Mouse (Mus musculus): ENCODE measurements around the gene Ubash3b. TPM values are rescaled to one million over a fixed set of nuclear protein-coding genes. Genes with fewer than 3 reads are reported as not detected.
A peak's percentile ranks its signal among the peaks of the same experiment; 100 is the strongest.

Gene Ubash3b
- polyA plus RNA-seq, 1 experiment = 11.6 TPM

DNA sequence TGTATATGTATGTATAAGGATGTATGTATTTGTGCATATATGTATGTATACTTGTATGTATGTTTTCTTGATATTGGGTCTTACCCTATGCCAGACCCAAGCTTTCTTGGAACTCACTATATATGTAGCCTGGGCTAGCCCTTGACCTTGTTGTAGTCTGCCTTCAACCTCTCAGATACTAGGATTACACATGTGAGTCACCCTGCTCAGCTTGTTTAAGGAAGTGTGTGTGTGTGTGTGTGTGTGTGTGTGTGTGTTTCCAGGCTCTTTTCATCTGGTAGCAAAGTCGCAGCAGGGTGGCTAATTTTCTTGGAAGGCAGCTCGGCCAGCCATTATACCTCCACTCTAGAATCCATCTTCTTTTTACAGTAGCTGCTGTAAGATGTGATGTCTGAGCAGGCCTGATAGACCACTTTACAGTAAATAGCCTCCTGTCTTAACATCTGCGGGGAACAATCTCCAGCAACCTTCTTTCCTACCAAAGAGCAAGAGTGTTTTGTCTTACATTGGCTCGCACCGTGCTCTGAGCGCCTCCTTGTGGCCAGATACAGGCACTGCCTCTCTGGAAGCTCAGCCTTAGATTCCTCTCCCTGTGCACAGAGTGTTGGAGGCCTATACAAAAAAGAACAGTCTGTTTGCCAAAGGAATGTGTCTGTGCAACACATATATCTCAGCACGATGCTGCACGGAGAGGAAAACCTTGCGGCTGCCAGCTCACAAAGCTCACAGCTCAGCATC, 29.4 kb upstream of the Ubash3b start:
- H3K4me3 ChIP-seq (ENCODE audit: insufficient read depth, low read length) = no peak overlapping the region
- no peak overlapping the region for H3K27ac ChIP-seq (ENCODE audit: insufficient read depth, low read length)
- H3K4me1 ChIP-seq (ENCODE audit: control insufficient read depth, insufficient read depth, low read length) = peaks cover 2% of the 10 kb centered on the region
- TF ChIP-seq POLR2A (IDR thresholded peaks at IDR 0.05; ENCODE audit: extremely low read depth, insufficient read depth, low read length) = no peak
- peak; percentile 97 for TF ChIP-seq CTCF (IDR thresholded peaks at IDR 0.05; ENCODE audit: extremely low read depth, insufficient read depth, low read length)

DNA sequence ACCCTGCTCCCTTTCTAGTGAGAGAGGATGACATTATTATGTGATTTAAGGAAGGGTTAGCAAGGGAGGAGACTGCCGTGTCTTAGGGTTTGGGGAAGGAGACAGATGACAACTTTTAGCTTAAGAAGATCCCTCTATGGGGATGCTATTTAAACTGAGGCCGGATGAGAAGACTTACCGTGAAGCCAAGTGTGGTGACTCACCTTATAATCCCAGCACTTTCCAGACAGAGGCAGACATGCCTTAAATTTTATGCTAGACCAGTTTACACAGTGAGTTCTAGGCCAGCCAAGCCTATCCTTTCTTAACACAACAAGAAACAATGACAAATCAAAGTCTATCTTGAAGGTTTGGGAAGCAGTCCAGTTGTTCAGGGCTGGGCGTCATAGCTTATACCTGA, 26.4 kb upstream of the Ubash3b start:
- H3K4me1 ChIP-seq (ENCODE audit: control insufficient read depth, insufficient read depth, low read length) = peaks cover 2% of the 10 kb centered on the region
- H3K4me3 ChIP-seq (ENCODE audit: insufficient read depth, low read length) = no peak overlapping the region
- TF ChIP-seq POLR2A (IDR thresholded peaks at IDR 0.05; ENCODE audit: extremely low read depth, insufficient read depth, low read length) (no peak), CTCF (IDR thresholded peaks at IDR 0.05; ENCODE audit: extremely low read depth, insufficient read depth, low read length) (no peak)
- no peak overlapping the region for H3K27ac ChIP-seq (ENCODE audit: insufficient read depth, low read length)

DNA sequence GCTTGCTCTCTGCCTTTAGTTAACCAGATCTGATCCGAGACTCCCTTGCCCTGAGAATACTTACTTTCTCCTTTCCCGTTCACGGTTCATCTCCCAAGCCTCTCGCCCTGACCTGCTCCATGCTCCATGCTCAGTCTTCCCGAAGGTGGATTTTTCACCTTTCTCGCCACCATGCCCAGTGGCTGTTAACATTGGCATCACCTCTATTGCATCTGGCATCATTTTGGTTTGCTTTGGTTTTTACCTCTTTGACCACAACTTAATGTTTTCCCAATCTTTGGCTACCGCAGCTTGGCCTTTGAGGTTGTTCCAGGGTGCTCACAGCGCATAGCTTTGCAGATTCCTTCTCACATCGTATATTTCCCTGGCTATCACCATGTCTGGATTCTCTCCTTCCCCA, 26.0 kb upstream of the Ubash3b start:
- Histone ChIP-seq H3K4me3 (ENCODE audit: insufficient read depth, low read length) (no peak overlapping the region), H3K4me1 (ENCODE audit: control insufficient read depth, insufficient read depth, low read length) (peaks cover 2% of the 10 kb centered on the region), H3K27ac (ENCODE audit: insufficient read depth, low read length) (no peak overlapping the region)
- no peak for TF ChIP-seq CTCF (IDR thresholded peaks at IDR 0.05; ENCODE audit: extremely low read depth, insufficient read depth, low read length)
- no peak for TF ChIP-seq POLR2A (IDR thresholded peaks at IDR 0.05; ENCODE audit: extremely low read depth, insufficient read depth, low read length)

DNA sequence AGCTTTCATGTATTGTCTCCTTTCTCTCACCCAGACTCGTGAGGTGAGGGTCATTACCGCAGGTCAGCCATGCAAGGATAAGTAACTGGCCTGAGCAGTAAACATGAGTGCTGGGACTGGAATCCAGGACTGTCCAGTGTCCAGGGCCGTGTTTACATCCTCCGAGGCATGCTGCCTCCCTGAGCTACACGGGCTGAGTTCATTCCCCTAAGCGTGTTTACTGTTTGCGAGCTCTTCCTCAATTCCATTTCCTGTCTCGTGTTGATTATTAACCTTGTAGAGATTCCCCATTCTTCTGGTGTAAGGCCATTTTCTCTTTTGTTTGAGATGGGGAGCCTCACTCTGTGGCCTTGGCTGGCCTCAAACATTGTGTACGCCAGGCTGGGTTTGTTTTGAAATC, 23.8 kb upstream of the Ubash3b start:
- no peak for TF ChIP-seq CTCF (IDR thresholded peaks at IDR 0.05; ENCODE audit: extremely low read depth, insufficient read depth, low read length)
- no peak for TF ChIP-seq POLR2A (IDR thresholded peaks at IDR 0.05; ENCODE audit: extremely low read depth, insufficient read depth, low read length)
- Histone ChIP-seq H3K4me3 (ENCODE audit: insufficient read depth, low read length) (no peak overlapping the region), H3K4me1 (ENCODE audit: control insufficient read depth, insufficient read depth, low read length) (no peaks in the 10 kb centered on the region), H3K27ac (ENCODE audit: insufficient read depth, low read length) (no peak overlapping the region)

DNA sequence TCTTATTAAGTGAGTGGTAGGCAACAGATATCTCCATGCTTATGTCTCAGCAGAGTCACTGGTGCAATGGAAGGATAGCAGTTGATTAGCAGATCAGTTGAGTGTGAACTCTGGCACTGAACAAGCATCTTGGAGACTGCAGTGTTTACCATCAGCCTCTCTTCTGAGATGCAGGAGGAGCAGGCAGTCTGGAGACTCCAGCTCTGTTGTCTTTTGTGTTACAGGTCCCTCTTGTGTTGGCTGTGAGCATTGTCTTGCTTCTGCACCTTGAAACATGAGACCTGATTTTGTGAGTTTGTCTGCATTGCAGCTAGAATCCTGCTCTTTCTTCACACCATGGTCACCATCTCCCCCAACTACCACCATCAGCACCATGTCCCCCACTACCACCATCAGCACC, 21.1 kb upstream of the Ubash3b start:
- no peak overlapping the region for H3K4me3 ChIP-seq (ENCODE audit: insufficient read depth, low read length)
- no peaks in the 10 kb centered on the region for H3K4me1 ChIP-seq (ENCODE audit: control insufficient read depth, insufficient read depth, low read length)
- no peak for TF ChIP-seq POLR2A (IDR thresholded peaks at IDR 0.05; ENCODE audit: extremely low read depth, insufficient read depth, low read length)
- TF ChIP-seq CTCF (IDR thresholded peaks at IDR 0.05; ENCODE audit: extremely low read depth, insufficient read depth, low read length) = peak; percentile 93
- H3K27ac ChIP-seq (ENCODE audit: insufficient read depth, low read length) = no peak overlapping the region

DNA sequence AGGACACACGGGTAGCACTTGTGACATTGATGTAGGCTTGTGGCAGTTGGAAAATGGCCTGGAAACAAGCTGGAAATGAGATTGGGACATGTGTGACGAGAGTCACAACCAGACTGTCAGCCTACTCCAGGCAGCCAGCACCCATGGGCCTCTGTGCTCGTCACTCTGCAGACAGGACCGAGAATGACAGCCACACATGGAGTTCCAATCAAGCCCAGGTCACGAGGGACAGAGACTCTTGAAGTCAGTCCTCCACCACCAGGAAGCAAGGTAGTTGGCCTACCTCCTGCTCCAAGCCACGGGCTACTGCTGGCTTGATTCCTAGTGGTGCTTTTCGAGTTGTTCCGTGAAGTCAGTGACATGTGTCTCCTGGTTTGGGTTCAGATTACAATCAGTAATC, 20.3 kb upstream of the Ubash3b start:
- TF ChIP-seq CTCF (IDR thresholded peaks at IDR 0.05; ENCODE audit: extremely low read depth, insufficient read depth, low read length) = no peak
- TF ChIP-seq POLR2A (IDR thresholded peaks at IDR 0.05; ENCODE audit: extremely low read depth, insufficient read depth, low read length) = no peak
- Histone ChIP-seq H3K4me1 (ENCODE audit: control insufficient read depth, insufficient read depth, low read length) (no peaks in the 10 kb centered on the region), H3K4me3 (ENCODE audit: insufficient read depth, low read length) (no peak overlapping the region), H3K27ac (ENCODE audit: insufficient read depth, low read length) (no peak overlapping the region)

DNA sequence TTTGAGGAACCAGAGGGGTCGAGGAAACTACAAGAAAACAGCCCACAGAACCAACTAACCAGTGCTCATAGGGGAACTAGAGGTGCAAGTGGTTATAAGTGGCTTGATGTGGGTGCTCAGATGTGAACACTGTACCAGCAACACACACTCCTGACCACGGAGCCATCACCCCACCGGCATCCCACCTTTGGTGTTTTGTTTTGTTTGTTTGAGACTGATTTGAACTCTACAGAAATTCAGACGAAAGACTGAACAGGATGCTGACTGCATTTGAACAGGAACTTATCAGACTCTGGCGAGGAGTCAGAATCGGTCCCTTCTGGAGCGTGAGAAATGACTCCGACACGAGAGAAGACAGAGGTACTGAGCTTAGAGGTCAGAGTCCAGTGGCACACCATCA, 19.9 kb upstream of the Ubash3b start:
- Histone ChIP-seq H3K27ac (ENCODE audit: insufficient read depth, low read length) (no peak overlapping the region), H3K4me1 (ENCODE audit: control insufficient read depth, insufficient read depth, low read length) (no peaks in the 10 kb centered on the region), H3K4me3 (ENCODE audit: insufficient read depth, low read length) (no peak overlapping the region)
- no peak for TF ChIP-seq CTCF (IDR thresholded peaks at IDR 0.05; ENCODE audit: extremely low read depth, insufficient read depth, low read length)
- TF ChIP-seq POLR2A (IDR thresholded peaks at IDR 0.05; ENCODE audit: extremely low read depth, insufficient read depth, low read length) = no peak

DNA sequence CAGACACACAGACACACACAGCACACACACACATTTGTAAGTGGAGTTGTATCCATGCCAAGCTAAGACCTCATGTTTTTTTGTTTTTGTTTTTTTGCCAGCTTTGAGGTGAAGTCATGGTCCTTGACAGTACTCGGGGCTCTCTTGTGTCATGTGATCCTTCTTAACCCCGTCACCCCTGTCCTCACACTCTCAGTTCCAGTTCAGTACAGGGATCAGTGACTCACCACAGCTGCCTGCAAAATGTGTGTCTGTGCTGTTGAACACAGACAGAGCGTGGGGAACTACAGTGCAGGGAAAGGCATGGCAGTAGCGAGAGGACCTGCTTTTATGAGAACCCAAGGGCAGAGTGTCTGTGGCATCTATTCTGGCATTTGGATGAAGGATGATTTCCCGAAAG, 17.6 kb upstream of the Ubash3b start:
- TF ChIP-seq CTCF (IDR thresholded peaks at IDR 0.05; ENCODE audit: extremely low read depth, insufficient read depth, low read length) (no peak), POLR2A (IDR thresholded peaks at IDR 0.05; ENCODE audit: extremely low read depth, insufficient read depth, low read length) (no peak)
- Histone ChIP-seq H3K4me1 (ENCODE audit: control insufficient read depth, insufficient read depth, low read length) (no peaks in the 10 kb centered on the region), H3K27ac (ENCODE audit: insufficient read depth, low read length) (no peak overlapping the region), H3K4me3 (ENCODE audit: insufficient read depth, low read length) (no peak overlapping the region)

DNA sequence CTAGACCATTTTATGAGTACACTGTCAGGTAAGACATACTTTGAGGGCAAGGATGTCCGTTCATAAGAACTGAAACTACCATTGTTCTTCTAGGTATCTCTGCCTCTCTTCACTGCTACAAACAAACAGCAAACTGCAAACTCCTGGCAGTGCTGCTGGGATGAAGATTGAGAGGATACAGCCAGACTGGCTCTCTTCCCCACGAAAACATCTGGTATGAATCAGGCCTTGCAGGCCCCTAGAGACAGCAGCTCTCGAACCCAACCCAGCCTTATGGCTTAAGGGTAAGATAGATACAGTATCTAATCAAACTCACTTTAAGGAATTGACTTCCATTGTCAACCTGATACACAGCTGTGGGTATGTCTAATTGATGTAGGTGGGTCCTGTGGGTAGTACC, 11.7 kb upstream of the Ubash3b start:
- no peaks in the 10 kb centered on the region for H3K4me1 ChIP-seq (ENCODE audit: control insufficient read depth, insufficient read depth, low read length)
- no peak for TF ChIP-seq CTCF (IDR thresholded peaks at IDR 0.05; ENCODE audit: extremely low read depth, insufficient read depth, low read length)
- no peak for TF ChIP-seq POLR2A (IDR thresholded peaks at IDR 0.05; ENCODE audit: extremely low read depth, insufficient read depth, low read length)

DNA sequence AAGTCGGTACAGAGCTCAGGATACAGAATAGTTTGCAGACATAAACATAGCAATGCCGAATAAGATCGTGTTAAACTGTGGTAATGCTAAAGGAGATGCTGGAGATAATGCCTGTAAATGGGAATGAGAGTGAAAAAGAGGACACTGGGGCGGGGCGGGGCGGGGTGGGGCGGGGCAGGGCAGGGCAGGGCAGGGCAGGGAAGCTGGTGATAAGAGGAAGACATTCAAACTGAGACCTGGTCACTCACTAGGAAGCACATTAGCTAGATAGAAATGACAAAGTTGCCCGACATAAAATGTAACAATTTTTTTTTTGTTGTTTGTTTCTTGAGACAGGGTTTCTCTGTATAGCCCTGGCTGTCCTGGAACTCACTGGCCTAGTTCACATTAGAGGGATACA, 10.9 kb upstream of the Ubash3b start:
- no peaks in the 10 kb centered on the region for H3K4me1 ChIP-seq (ENCODE audit: control insufficient read depth, insufficient read depth, low read length)
- H3K27ac ChIP-seq (ENCODE audit: insufficient read depth, low read length) = no peak overlapping the region
- H3K4me3 ChIP-seq (ENCODE audit: insufficient read depth, low read length) = no peak overlapping the region
- no peak for TF ChIP-seq CTCF (IDR thresholded peaks at IDR 0.05; ENCODE audit: extremely low read depth, insufficient read depth, low read length)
- no peak for TF ChIP-seq POLR2A (IDR thresholded peaks at IDR 0.05; ENCODE audit: extremely low read depth, insufficient read depth, low read length)

More for the DNA sequence above, 11.7 kb upstream of the Ubash3b start:
- no peak overlapping the region for H3K4me3 ChIP-seq (ENCODE audit: insufficient read depth, low read length)
- H3K27ac ChIP-seq (ENCODE audit: insufficient read depth, low read length) = no peak overlapping the region
